Mouse (Mus musculus) G1E (cell line): ENCODE measurements around the gene Sema4a. TPM values are rescaled to one million over a fixed set of nuclear protein-coding genes. Genes with fewer than 3 reads are reported as not detected.

Experiments
- ATAC-seq: 2 replicates; pipeline ENCODE4 v1.8.0; 2016; ENCODE audit warnings: mild to moderate bottlenecking; ENCODE audit not compliant: insufficient number of reproducible peaks, poor library complexity, low FRiP score, severe bottlenecking; ENCODE audit errors: extremely low read depth
- DNase-seq: peaks from one replicate; pipeline ENCODE4 v3.0.0; 2012; ENCODE audit warnings: low spot score
- H3K27me3 ChIP-seq: 2 replicates; pipeline ENCODE4 v1.6.1; 2012; ENCODE audit warnings: mild to moderate bottlenecking, low read length, inconsistent platforms; ENCODE audit not compliant: insufficient read depth
- H3K36me3 ChIP-seq: replicated peaks from 2 replicates; pipeline ENCODE3; 2012; ENCODE audit warnings: mild to moderate bottlenecking, inconsistent platforms
- H3K4me1 ChIP-seq: 2 replicates; pipeline ENCODE4 v1.6.1; 2012; ENCODE audit warnings: low read depth, low read length, inconsistent platforms, mixed read lengths; ENCODE audit not compliant: insufficient read depth
- H3K4me3 ChIP-seq: 2 replicates; pipeline ENCODE4 v1.5.1; 2012; ENCODE audit warnings: low read depth, mild to moderate bottlenecking, inconsistent platforms, low read length, moderate library complexity, mixed read lengths
- H3K9me3 ChIP-seq: replicated peaks from 2 replicates; pipeline ENCODE4 v1.6.1; 2012; ENCODE audit warnings: inconsistent platforms
- CTCF ChIP-seq: IDR thresholded peaks from 2 replicates; pipeline ENCODE4 v1.5.1; 2012; ENCODE audit warnings: low read depth, low read length, inconsistent platforms, mixed read lengths
- GATA1 ChIP-seq: IDR thresholded peaks from 2 replicates; pipeline ENCODE4 v1.6.1; 2012; ENCODE audit warnings: borderline replicate concordance, low read length, inconsistent platforms, mixed read lengths
- GATA2 ChIP-seq: IDR thresholded peaks from 2 replicates; pipeline ENCODE4 v1.6.1; 2012; ENCODE audit warnings: low read depth, low read length, inconsistent platforms, borderline replicate concordance
- POLR2AphosphoS5 ChIP-seq: IDR thresholded peaks from 2 replicates; pipeline ENCODE4 v1.6.1; 2012; ENCODE audit warnings: low read depth, low read length, inconsistent platforms; ENCODE audit not compliant: insufficient replicate concordance
- TAL1 ChIP-seq: conservative IDR thresholded peaks from 2 replicates; pipeline ENCODE4 v1.6.1; 2012; ENCODE audit warnings: low read depth, low read length, inconsistent platforms, mixed read lengths
- polyA plus RNA-seq: library from polyadenylated mRNA; stranded (reverse); fragments of >175 nt; gene quantifications from 2 replicates; pipeline ENCODE4 v1.2.3, GENCODE M21; 2012
- total RNA-seq, 2 experiments: library from RNA; stranded (forward) in 1 of 2; stranded (reverse) in 1 of 2; fragments of 200-1000 nt in 1 of 2; fragments of >200 nt in 1 of 2; fragmentation: Nextera tagmentation in 1 of 2; gene quantifications; 2 replicates each; pipeline ENCODE4 v1.2.3; 2014 to 2017

Gene Sema4a
- total and polyA plus RNA-seq, 3 experiments: 0.66 to 1.3 (median 1.1) TPM

DNA sequence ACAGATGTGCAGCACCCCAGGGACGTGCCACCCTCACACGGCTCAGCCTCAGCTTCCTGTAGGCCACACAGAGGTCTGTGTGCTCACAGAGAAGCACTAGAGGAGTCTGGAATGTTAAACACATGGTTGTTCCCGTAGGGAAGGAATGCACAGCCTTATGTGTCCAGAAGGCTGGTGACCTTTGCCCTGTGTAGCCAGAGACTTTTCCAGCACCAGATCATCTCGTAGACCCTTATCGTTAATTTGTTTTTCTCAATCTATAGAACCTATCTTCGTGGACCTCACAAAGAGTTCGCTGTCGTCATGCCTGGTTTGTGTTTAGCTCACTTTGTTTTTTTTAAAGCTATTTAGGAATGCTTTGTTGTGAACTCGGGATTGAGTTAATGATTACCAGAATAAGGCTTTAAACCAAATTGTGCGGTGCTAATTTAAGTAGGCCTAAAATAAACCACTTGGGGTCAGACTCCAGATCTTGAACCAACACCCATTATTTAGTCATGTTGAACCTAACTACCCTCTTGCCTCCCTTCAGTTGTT, 10.0 kb upstream of the Sema4a start:
- TF ChIP-seq GATA1: no peak
- no peak for TF ChIP-seq GATA2
- no peak for TF ChIP-seq CTCF
- TF ChIP-seq TAL1: no peak
- no peak for TF ChIP-seq POLR2AphosphoS5

DNA sequence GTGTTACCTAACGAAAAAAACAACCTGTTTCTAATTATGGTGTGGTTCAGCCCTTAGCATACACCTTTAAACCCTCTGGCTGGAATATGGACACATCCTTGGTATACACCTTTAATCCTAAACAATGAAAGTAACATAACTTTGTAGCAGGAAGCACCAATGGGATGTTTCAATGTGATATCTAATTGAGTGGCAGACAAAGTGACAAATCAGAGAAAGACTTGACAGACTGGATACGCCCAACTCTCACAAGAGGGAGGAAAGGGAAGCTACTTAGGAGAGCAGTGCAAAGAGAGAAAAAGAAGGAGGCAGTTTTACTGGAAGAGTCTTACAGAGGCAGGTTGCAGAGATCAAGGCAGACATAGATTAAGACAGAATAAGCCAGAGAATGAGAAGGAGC, 8.5 kb upstream of the Sema4a start:
- H3K9me3 ChIP-seq: no peaks in the 10 kb centered on the region
- DNase-seq: no peak
- no peak overlapping the region for H3K4me3 ChIP-seq
- H3K4me1 ChIP-seq: peaks cover 15% of the 10 kb centered on the region
- no peak for ATAC-seq
- TF ChIP-seq GATA2: no peak
- TF ChIP-seq CTCF: no peak
- no peak for TF ChIP-seq TAL1
- no peak for TF ChIP-seq POLR2AphosphoS5
- TF ChIP-seq GATA1: no peak
- H3K27me3 ChIP-seq: peaks cover 19% of the 10 kb centered on the region
- no peaks in the 10 kb centered on the region for H3K36me3 ChIP-seq

More for the DNA sequence above, 10.0 kb upstream of the Sema4a start:
- Histone ChIP-seq H3K27me3 (peaks cover 23% of the 10 kb centered on the region), H3K4me3 (no peak overlapping the region), H3K9me3 (no peaks in the 10 kb centered on the region), H3K4me1 (peaks cover 13% of the 10 kb centered on the region), H3K36me3 (no peaks in the 10 kb centered on the region)
- DNase-seq: no peak
- ATAC-seq: no peak

DNA sequence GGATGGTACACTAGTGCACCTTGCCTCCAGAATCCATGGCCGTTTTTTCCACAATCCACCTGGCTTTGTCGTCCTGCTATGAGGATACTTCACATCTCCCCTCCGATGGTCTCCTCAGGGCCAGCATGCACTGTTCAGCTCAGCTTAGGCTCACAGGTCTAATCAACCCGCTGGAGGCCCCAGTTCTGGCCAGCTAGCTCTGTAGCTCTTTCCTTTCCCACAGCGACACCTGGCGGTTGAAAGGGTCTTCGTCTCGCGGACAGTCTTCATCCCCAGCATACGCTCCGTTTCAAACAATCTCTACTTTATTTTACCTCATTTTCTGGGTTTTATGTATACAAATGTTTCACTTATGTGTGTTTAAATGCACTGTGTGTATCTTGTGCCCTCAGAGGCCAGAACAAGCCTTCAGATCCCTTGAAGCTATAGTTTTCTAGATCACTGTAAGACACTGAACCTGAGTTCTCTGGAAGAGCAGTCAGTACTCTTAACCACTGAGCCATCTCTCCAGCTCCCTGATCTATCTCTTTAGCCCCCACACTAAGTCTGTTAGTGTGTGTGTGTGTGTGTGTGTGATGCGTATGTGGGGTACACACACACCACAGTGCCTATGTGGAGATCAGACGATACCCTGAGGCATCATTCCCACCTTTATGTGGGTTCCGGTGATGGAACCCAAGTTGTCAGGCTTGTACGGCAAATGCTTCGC, 6.3 kb upstream of the Sema4a start:
- TF ChIP-seq GATA1 (no peak), CTCF (peak; percentile 79), POLR2AphosphoS5 (no peak)
- peaks cover 10% of the 10 kb centered on the region for H3K27me3 ChIP-seq
- DNase-seq: peak; percentile 61
- no peaks in the 10 kb centered on the region for H3K9me3 ChIP-seq
- peaks cover 17% of the 10 kb centered on the region for H3K4me1 ChIP-seq
- peak; percentile 34; the same call in 1 of the 2 replicates for ATAC-seq
- no peak overlapping the region for H3K4me3 ChIP-seq
- no peaks in the 10 kb centered on the region for H3K36me3 ChIP-seq

DNA sequence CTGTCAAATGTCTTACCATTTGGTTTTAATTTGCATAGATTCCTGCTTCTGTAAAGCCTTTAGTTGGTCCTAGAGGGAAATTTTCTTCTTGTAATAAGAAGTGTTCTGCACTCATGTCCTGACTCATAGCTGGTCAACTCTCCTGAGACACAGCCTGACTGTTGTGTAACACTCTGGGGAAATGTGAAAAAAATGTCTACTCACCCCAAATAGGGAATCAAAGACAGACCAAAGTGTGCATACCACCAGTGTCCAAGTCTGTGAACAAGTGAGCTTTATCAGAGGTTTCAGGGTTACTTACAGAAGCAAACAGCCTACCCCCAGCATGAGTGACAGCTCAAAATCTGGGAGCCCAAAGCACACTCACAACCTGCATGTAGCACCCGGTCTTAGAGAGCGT, 4.1 kb upstream of the Sema4a start:
- Histone ChIP-seq H3K36me3 (no peaks in the 10 kb centered on the region), H3K27me3 (peaks cover 24% of the 10 kb centered on the region), H3K9me3 (no peaks in the 10 kb centered on the region), H3K4me3 (no peak overlapping the region), H3K4me1 (peaks cover 29% of the 10 kb centered on the region)
- ATAC-seq: no peak
- DNase-seq: no peak
- TF ChIP-seq CTCF: no peak
- TF ChIP-seq TAL1: no peak
- no peak for TF ChIP-seq POLR2AphosphoS5
- no peak for TF ChIP-seq GATA2
- TF ChIP-seq GATA1: no peak

DNA sequence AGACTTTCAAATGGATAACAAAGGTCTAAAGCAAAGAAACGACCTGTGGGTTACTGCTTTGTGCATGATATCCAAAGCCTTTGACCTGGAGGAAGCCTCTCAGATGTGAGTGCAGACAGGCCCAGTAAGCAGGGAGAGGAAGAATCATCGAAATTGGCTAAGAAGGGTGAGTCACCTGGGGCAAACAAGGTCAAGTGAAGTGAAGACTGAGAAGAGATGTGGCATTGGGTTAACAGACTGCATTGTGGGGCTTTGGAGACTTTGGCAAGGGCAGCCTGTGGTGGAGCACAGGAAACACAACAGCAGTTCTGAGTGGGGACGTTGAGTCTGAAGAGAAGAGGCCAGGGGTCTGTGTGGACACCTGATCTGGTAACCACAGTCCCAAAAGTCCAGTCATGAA, 3.4 kb upstream of the Sema4a start:
- Histone ChIP-seq H3K9me3 (no peaks in the 10 kb centered on the region), H3K36me3 (no peaks in the 10 kb centered on the region), H3K27me3 (peaks cover 30% of the 10 kb centered on the region), H3K4me1 (peaks cover 34% of the 10 kb centered on the region), H3K4me3 (no peak overlapping the region)
- ATAC-seq (no peak), DNase-seq (no peak)
- no peak for TF ChIP-seq CTCF
- no peak for TF ChIP-seq POLR2AphosphoS5
- TF ChIP-seq GATA1: no peak
- TF ChIP-seq TAL1: no peak
- no peak for TF ChIP-seq GATA2

DNA sequence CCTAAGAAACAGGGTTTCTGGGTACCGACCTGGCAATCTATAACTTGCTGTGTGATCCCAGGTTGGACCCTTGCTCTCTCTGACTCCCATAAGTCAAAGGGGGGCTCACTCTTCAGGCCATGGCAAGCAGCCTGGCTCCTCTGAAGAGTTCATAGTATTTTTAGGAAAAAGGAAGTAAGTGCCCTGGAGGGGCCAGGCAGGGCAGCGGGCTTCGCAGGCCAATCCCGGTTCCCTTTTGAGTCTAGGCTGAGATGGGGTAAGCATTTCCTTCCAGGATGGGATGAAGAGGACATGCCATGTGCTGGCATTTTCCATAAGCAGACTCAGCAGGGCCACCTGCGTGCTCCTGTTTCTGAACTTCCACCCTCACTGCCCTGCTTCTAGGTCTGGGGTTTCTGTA, 953 bp downstream of the Sema4a start:
- peaks cover 44% of the 10 kb centered on the region for H3K4me1 ChIP-seq
- peaks cover 62% of the 10 kb centered on the region for H3K27me3 ChIP-seq
- no peaks in the 10 kb centered on the region for H3K9me3 ChIP-seq
- no peak overlapping the region for H3K4me3 ChIP-seq
- no peak for TF ChIP-seq GATA2
- no peak for TF ChIP-seq GATA1
- TF ChIP-seq POLR2AphosphoS5: no peak
- no peak for TF ChIP-seq TAL1
- TF ChIP-seq CTCF: no peak
- ATAC-seq: no peak
- H3K36me3 ChIP-seq: no peaks in the 10 kb centered on the region
- DNase-seq: no peak
